Mouse (Mus musculus) embryonic fibroblast, embryonic 13.5 days (primary cell): ENCODE results near the gene Hist1h4f. TPM values are rescaled to one million over a fixed set of nuclear protein-coding genes. Genes with fewer than 3 reads are reported as not detected.
"Not testable (repeated sequence)": the region's sequence is repeated elsewhere in the genome, so short reads cannot be mapped to it uniquely, and the experiment has no call there.

Experiments
- H3K27ac ChIP-seq: 2 replicates; pipeline ENCODE4 v1.5.1; 2012; ENCODE audit warnings: low read length, control low read depth, inconsistent platforms; ENCODE audit not compliant: insufficient read depth
- H3K4me1 ChIP-seq: 2 replicates; pipeline ENCODE4 v1.6.1; 2011; ENCODE audit warnings: low read length; ENCODE audit not compliant: control insufficient read depth, insufficient read depth
- H3K4me3 ChIP-seq: 2 replicates; pipeline ENCODE4 v1.5.1; 2011; ENCODE audit warnings: mild to moderate bottlenecking, control low read depth, low read length; ENCODE audit not compliant: insufficient read depth
- CTCF ChIP-seq: IDR thresholded peaks from 2 replicates; pipeline ENCODE4 v1.5.1; 2011; ENCODE audit warnings: mild to moderate bottlenecking, control low read depth, low read length, moderate library complexity, borderline replicate concordance; ENCODE audit not compliant: insufficient read depth
- POLR2A ChIP-seq: IDR thresholded peaks from 2 replicates; pipeline ENCODE4 v1.6.1; 2011; ENCODE audit warnings: low read depth, mild to moderate bottlenecking, control low read depth, low read length, moderate library complexity
- polyA plus RNA-seq: library from polyadenylated mRNA; stranded (reverse); fragments of >200 nt; gene quantifications from 2 replicates; pipeline ENCODE4 v1.2.4, GENCODE M21; 2011; ENCODE audit warnings: low read depth; ENCODE audit not compliant: missing spikeins, insufficient read length

The Hist1h4f gene
- polyA plus RNA-seq, 1 experiment = 18.1 TPM

GRCm38 (mm10) chr13:23586099-23586939 lies 34.9 kb upstream of the Hist1h4f start:
- H3K4me1 ChIP-seq = peaks cover 3% of the 10 kb centered on the region
- peak overlapping the region; percentile 94 for H3K27ac ChIP-seq
- H3K4me3 ChIP-seq = peak overlapping the region; percentile 29
- peak; percentile 33; the same call in 1 of the 2 replicates for TF ChIP-seq POLR2A
- TF ChIP-seq CTCF = no peak

- peak overlapping the region; percentile 80 for H3K27ac ChIP-seq
- H3K4me3 ChIP-seq = peak overlapping the region; percentile 24
- H3K4me1 ChIP-seq = not testable (repeated sequence)
- peak; percentile 95 for TF ChIP-seq POLR2A
Measured at GRCm38 (mm10) chr13:23585442-23586098, 34.1 kb upstream of the Hist1h4f start.

- peaks cover 3% of the 10 kb centered on the region for H3K4me1 ChIP-seq
- TF ChIP-seq POLR2A (peak; percentile 88), CTCF (no peak)
- H3K27ac ChIP-seq = peak overlapping the region; percentile 80
- peak overlapping the region; percentile 24 for H3K4me3 ChIP-seq
Measured at GRCm38 (mm10) chr13:23585029-23585441, 33.6 kb upstream of the Hist1h4f start.

GRCm38 (mm10) chr13:23584331-23584730 lies 32.9 kb upstream of the Hist1h4f start:
- Histone ChIP-seq H3K4me3 (peak overlapping the region; percentile 7; the same call in 1 of the 2 replicates), H3K27ac (peak overlapping the region; percentile 80), H3K4me1 (peaks cover 3% of the 10 kb centered on the region)
- TF ChIP-seq CTCF (no peak), POLR2A (peak; percentile 8; the same call in 1 of the 2 replicates)

GRCm38 (mm10) chr13:23583387-23584068 lies 32.1 kb upstream of the Hist1h4f start:
- Histone ChIP-seq H3K27ac (peak overlapping the region; percentile 64), H3K4me3 (no peak overlapping the region; the same call in 1 of the 2 replicates), H3K4me1 (peaks cover 3% of the 10 kb centered on the region)
- TF ChIP-seq POLR2A = no peak
- no peak for TF ChIP-seq CTCF

GRCm38 (mm10) chr13:23582219-23583056 lies 31.0 kb upstream of the Hist1h4f start:
- peaks cover 3% of the 10 kb centered on the region for H3K4me1 ChIP-seq
- peak overlapping the region; percentile 64 for H3K27ac ChIP-seq
- TF ChIP-seq POLR2A = peak; percentile 57
- TF ChIP-seq CTCF = no peak
- H3K4me3 ChIP-seq = peak overlapping the region; percentile 66

- Histone ChIP-seq H3K27ac (peak within 1 kb of the TSS; percentile 59), H3K4me1 (peaks cover 3% of the 10 kb centered on the region), H3K4me3 (peak within 1 kb of the TSS; percentile 66)
- no peak for TF ChIP-seq CTCF
- peak; percentile 100 for TF ChIP-seq POLR2A
Measured at GRCm38 (mm10) chr13:23581408-23582218, 30.2 kb upstream of the Hist1h4f start, which contains the start of gene Hist1h4d. Hist1h4d (plus strand) TSS chr13:23581598.

GRCm38 (mm10) chr13:23577835-23578234 lies 26.4 kb upstream of the Hist1h4f start:
- TF ChIP-seq CTCF (no peak), POLR2A (no peak)
- no peaks in the 10 kb centered on the region for H3K4me1 ChIP-seq
- no peak overlapping the region for H3K4me3 ChIP-seq
- no peak overlapping the region for H3K27ac ChIP-seq
